Mouse (Mus musculus) hindbrain, embryonic 13.5 days (tissue): ENCODE results near the gene Pik3ap1. TPM values are rescaled to one million over a fixed set of nuclear protein-coding genes. Genes with fewer than 3 reads are reported as not detected.

Experiments used
- ATAC-seq: fragments of 200-750 bp; cut with Nextera tagmentation; 2 replicates; pipeline ENCODE4 v1.8.0; 2017; ENCODE audit warnings: moderate TSS enrichment; ENCODE audit not compliant: low FRiP score
- H3K27ac ChIP-seq: fragments of 300-500 bp; sonication (generic); 2 replicates; pipeline ENCODE4 v1.5.1; 2015; ENCODE audit warnings: inconsistent platforms, mild to moderate bottlenecking, moderate library complexity
- H3K27me3 ChIP-seq: fragments of 300-500 bp; sonication (generic); 2 replicates; pipeline ENCODE4 v1.6.1; 2015; ENCODE audit warnings: mild to moderate bottlenecking, inconsistent platforms
- H3K36me3 ChIP-seq: fragments of 300-500 bp; sonication (generic); 2 replicates; pipeline ENCODE4 v1.6.1; 2015; ENCODE audit warnings: mild to moderate bottlenecking, inconsistent platforms
- H3K4me1 ChIP-seq: fragments of 300-500 bp; sonication (generic); replicated peaks from 2 replicates; pipeline ENCODE4 v1.6.1; 2015; ENCODE audit warnings: inconsistent platforms
- H3K4me2 ChIP-seq: fragments of 300-500 bp; sonication (generic); 2 replicates; pipeline ENCODE4 v1.6.1; 2015; ENCODE audit warnings: inconsistent platforms, mild to moderate bottlenecking, moderate library complexity
- H3K4me3 ChIP-seq: fragments of 300-500 bp; sonication (generic); 2 replicates; pipeline ENCODE4 v1.5.1; 2015; ENCODE audit warnings: mild to moderate bottlenecking, inconsistent platforms
- H3K9ac ChIP-seq: fragments of 300-500 bp; sonication (generic); 2 replicates; pipeline ENCODE4 v1.6.1; 2015; ENCODE audit warnings: mild to moderate bottlenecking, inconsistent platforms
- H3K9me3 ChIP-seq: fragments of 300-500 bp; sonication (generic); 2 replicates; pipeline ENCODE4 v1.6.1; 2016; ENCODE audit warnings: inconsistent platforms
- WGBS: fragments of 180-500 bp; shearing (Covaris S2); methylation state at CpG from one replicate; pipeline ENCODE4 v1.1.7; 2015; 5-methylcytosine and 5-hydroxymethylcytosine counted together
- polyA plus RNA-seq: library from polyadenylated mRNA; unstranded; fragments of >200 nt; fragmentation: Nextera tagmentation; extraction: Ambion mirVana; gene quantifications from 2 replicates; pipeline ENCODE4 v1.2.1, GENCODE M21; 2015

The Pik3ap1 gene
- polyA plus RNA-seq, 1 experiment from 2014 or later, result 2.2 TPM

GRCm38 (mm10) chr19:41365570-41365969 lies 19.3 kb downstream of the Pik3ap1 start:
- no peak overlapping the region for H3K27ac ChIP-seq
- H3K4me1 ChIP-seq, result no peaks in the 10 kb centered on the region
- H3K4me3 ChIP-seq, result no peak overlapping the region
- H3K36me3 ChIP-seq, result no peaks in the 10 kb centered on the region
- ATAC-seq, result no peak
- 92% methylated on average over 5 of the region's 5 CpGs for WGBS
- no peak overlapping the region for H3K9ac ChIP-seq
- H3K4me2 ChIP-seq, result no peak overlapping the region
- H3K27me3 ChIP-seq, result no peaks in the 10 kb centered on the region
- no peaks in the 10 kb centered on the region for H3K9me3 ChIP-seq

- Histone ChIP-seq H3K4me1 (no peaks in the 10 kb centered on the region), H3K4me2 (no peak overlapping the region), H3K27ac (no peak overlapping the region), H3K4me3 (no peak overlapping the region), H3K9me3 (no peaks in the 10 kb centered on the region), H3K36me3 (no peaks in the 10 kb centered on the region), H3K27me3 (no peaks in the 10 kb centered on the region), H3K9ac (no peak overlapping the region)
- 86% methylated on average over 3 of the region's 3 CpGs for WGBS
- ATAC-seq, result no peak
Observed at GRCm38 (mm10) chr19:41364509-41364908, 20.4 kb downstream of the Pik3ap1 start.

- Histone ChIP-seq H3K27ac (no peak overlapping the region), H3K9me3 (no peaks in the 10 kb centered on the region), H3K4me1 (no peaks in the 10 kb centered on the region), H3K9ac (no peak overlapping the region), H3K4me3 (no peak overlapping the region), H3K4me2 (no peak overlapping the region), H3K36me3 (no peaks in the 10 kb centered on the region), H3K27me3 (no peaks in the 10 kb centered on the region)
- ATAC-seq, result no peak
- 90% methylated on average over 2 of the region's 2 CpGs for WGBS
Observed at GRCm38 (mm10) chr19:41362963-41363362, 21.9 kb downstream of the Pik3ap1 start.

DNA sequence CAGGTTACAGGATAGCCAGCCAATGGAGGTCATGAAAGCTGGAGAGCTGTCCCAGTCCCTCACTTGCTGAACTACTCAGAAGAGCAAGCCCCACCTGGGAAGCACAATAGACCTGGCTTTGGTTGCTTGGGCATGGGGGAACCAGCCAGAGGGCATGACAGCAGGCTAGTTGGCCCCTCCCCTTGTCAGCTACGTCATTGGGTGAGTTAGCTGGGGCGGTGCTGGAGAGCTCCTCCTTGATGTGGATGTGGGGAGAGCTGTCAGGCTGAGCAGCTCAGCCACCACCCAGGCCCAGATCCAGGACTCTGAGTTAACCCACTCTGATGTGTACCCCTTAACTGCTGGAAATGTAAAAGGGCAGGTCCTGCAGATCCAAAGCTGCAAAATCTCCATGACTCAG lies 24.4 kb downstream of the Pik3ap1 start:
- Histone ChIP-seq H3K4me3 (no peak overlapping the region), H3K36me3 (no peaks in the 10 kb centered on the region), H3K27me3 (no peaks in the 10 kb centered on the region), H3K27ac (no peak overlapping the region), H3K9me3 (no peaks in the 10 kb centered on the region), H3K9ac (no peak overlapping the region), H3K4me1 (no peaks in the 10 kb centered on the region), H3K4me2 (no peak overlapping the region)
- WGBS, result 8% methylated on average over 2 of the region's 2 CpGs
- no peak for ATAC-seq

GRCm38 (mm10) chr19:41354287-41354951 lies 30.5 kb downstream of the Pik3ap1 start:
- ATAC-seq, result no peak
- WGBS, result 82% methylated on average over 17 of the region's 17 CpGs
- no peak overlapping the region for H3K9ac ChIP-seq
- H3K4me2 ChIP-seq, result no peak overlapping the region
- H3K27ac ChIP-seq, result no peak overlapping the region
- H3K9me3 ChIP-seq, result no peaks in the 10 kb centered on the region
- no peaks in the 10 kb centered on the region for H3K4me1 ChIP-seq
- no peaks in the 10 kb centered on the region for H3K27me3 ChIP-seq
- no peak overlapping the region for H3K4me3 ChIP-seq
- H3K36me3 ChIP-seq, result no peaks in the 10 kb centered on the region

GRCm38 (mm10) chr19:41349624-41350023 lies 35.3 kb downstream of the Pik3ap1 start:
- 90% methylated on average over 3 of the region's 3 CpGs for WGBS
- Histone ChIP-seq H3K9ac (no peak overlapping the region), H3K9me3 (no peaks in the 10 kb centered on the region), H3K4me2 (no peak overlapping the region), H3K4me3 (no peak overlapping the region), H3K27ac (no peak overlapping the region), H3K36me3 (no peaks in the 10 kb centered on the region), H3K27me3 (no peaks in the 10 kb centered on the region), H3K4me1 (peaks cover 19% of the 10 kb centered on the region)
- no peak for ATAC-seq

- Histone ChIP-seq H3K27me3 (no peaks in the 10 kb centered on the region), H3K9me3 (no peaks in the 10 kb centered on the region), H3K4me2 (no peak overlapping the region), H3K9ac (no peak overlapping the region), H3K27ac (no peak overlapping the region), H3K4me1 (peaks cover 20% of the 10 kb centered on the region), H3K36me3 (no peaks in the 10 kb centered on the region), H3K4me3 (no peak overlapping the region)
- whole genome bisulfite sequencing, result 97% methylated on average over 3 of the region's 3 CpGs
- no peak for ATAC-seq
Observed at GRCm38 (mm10) chr19:41348161-41348560, 36.7 kb downstream of the Pik3ap1 start.

- no peak for ATAC-seq
- H3K4me3 ChIP-seq, result no peak overlapping the region
Observed at GRCm38 (mm10) chr19:41347326-41347725, 37.6 kb downstream of the Pik3ap1 start.

GRCm38 (mm10) chr19:41346099-41346850 lies 38.6 kb downstream of the Pik3ap1 start:
- peaks cover 20% of the 10 kb centered on the region for H3K4me1 ChIP-seq
- ATAC-seq, result no peak
- H3K4me2 ChIP-seq, result no peak overlapping the region
- no peaks in the 10 kb centered on the region for H3K9me3 ChIP-seq
- WGBS, result 47% methylated on average over 11 of the region's 11 CpGs
- H3K36me3 ChIP-seq, result no peaks in the 10 kb centered on the region
- no peak overlapping the region for H3K27ac ChIP-seq
- H3K4me3 ChIP-seq, result no peak overlapping the region
- H3K27me3 ChIP-seq, result no peaks in the 10 kb centered on the region
- H3K9ac ChIP-seq, result no peak overlapping the region

More at GRCm38 (mm10) chr19:41347326-41347725, 37.6 kb downstream of the Pik3ap1 start:
- H3K9ac ChIP-seq, result no peak overlapping the region
- H3K27ac ChIP-seq, result no peak overlapping the region
- H3K36me3 ChIP-seq, result no peaks in the 10 kb centered on the region
- H3K27me3 ChIP-seq, result no peaks in the 10 kb centered on the region
- no peaks in the 10 kb centered on the region for H3K9me3 ChIP-seq
- no peak overlapping the region for H3K4me2 ChIP-seq
- peaks cover 20% of the 10 kb centered on the region for H3K4me1 ChIP-seq
- WGBS, result 90% methylated on average over 4 of the region's 4 CpGs

DNA sequence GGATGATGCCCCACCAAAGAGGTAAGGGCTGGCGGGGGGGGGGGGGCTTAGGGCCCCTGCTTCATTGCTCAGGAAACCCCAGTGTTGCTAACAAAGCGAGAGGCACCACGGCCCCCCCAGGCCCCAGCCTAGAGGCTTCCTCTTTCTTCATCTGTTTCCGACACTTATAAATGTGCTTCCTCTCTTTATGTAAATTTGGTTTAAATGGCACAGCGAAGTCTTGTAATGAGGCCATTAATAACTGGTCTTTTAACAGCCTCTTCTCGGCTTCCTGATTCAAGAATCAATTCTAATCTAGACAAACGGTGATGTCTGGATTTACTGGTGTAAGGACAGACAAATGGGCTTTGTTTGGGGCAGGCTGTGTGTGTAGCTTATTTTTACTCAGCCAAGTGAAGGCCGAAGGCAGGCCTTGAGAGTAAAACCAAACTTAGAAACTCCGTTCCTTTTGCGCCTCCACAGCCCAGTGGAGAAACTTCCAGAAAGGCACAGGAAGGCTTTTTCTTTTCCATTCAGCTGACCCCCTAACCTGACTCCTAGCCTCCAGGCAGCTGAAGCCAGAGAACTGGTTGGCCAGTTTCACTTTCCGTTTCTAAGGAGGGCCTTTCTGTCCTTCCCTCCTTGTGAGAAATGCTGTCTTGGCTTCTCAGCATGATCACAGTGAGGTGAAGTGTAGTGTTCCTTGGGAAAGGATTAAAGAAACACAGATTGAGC lies 39.7 kb downstream of the Pik3ap1 start:
- H3K27ac ChIP-seq, result peak overlapping the region; percentile 35; the same call in 1 of the 2 replicates
- no peak overlapping the region for H3K4me3 ChIP-seq
- H3K4me1 ChIP-seq, result peaks cover 20% of the 10 kb centered on the region
- no peak overlapping the region for H3K9ac ChIP-seq
- no peak overlapping the region for H3K4me2 ChIP-seq
- H3K9me3 ChIP-seq, result no peaks in the 10 kb centered on the region
- no peaks in the 10 kb centered on the region for H3K36me3 ChIP-seq
- 51% methylated on average over 11 of the region's 11 CpGs for WGBS
- H3K27me3 ChIP-seq, result no peaks in the 10 kb centered on the region
- no peak for ATAC-seq

DNA sequence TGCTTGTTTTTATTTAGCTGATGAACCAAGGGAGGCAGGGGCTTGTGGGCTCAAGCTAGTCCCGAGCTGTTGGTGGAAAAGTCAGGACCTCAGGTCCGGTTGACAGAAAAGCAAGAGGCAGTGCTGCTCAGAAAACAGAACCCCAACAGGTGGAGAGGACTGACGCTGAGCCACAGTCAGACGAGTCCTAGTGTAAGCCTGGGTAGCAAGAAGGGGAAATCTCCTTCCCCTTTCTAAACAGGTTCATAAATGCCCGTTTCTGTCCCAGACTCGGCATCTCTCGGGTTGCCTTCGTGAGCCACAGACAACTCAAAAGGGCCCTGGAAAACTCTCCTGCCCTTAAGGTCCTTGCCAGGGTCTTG lies 40.3 kb downstream of the Pik3ap1 start:
- Histone ChIP-seq H3K9me3 (no peaks in the 10 kb centered on the region), H3K36me3 (no peaks in the 10 kb centered on the region), H3K4me2 (no peak overlapping the region), H3K27me3 (no peaks in the 10 kb centered on the region), H3K9ac (no peak overlapping the region), H3K4me3 (no peak overlapping the region), H3K4me1 (peaks cover 20% of the 10 kb centered on the region), H3K27ac (0 out of 2 replicates have a peak overlapping the region, but pooled peaks have one; percentile 35)
- no peak for ATAC-seq
- 86% methylated on average over 8 of the region's 8 CpGs for WGBS

DNA sequence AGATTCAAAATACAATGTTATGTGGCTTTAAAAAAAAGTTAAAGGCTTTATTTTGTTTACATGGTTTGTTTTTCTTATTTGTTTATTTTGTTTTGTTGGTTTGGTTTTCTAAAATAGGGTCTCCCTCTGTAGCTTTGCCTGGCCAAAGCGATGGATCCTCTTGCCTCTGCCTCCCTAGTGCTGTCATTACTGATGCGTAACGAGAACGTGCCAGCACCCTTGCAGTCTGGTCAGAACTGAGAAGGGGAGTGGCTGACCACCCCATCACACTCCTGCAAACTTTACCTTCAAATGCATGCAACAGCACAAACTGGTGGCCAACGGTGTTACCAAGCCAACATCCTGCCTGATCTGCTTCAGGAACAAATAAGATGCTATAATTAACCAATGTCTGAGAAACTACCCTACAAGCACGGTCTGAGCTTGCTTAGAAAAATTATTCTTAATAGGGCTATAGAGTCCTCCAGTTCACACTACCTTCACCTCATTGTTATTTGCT lies 42.3 kb downstream of the Pik3ap1 start:
- 81% methylated on average over 6 of the region's 6 CpGs for WGBS
- no peak overlapping the region for H3K27ac ChIP-seq

More for the DNA sequence above, 42.3 kb downstream of the Pik3ap1 start:
- Histone ChIP-seq H3K9me3 (no peaks in the 10 kb centered on the region), H3K27me3 (no peaks in the 10 kb centered on the region), H3K4me1 (peaks cover 20% of the 10 kb centered on the region), H3K4me3 (no peak overlapping the region), H3K36me3 (no peaks in the 10 kb centered on the region), H3K9ac (no peak overlapping the region), H3K4me2 (no peak overlapping the region)
- ATAC-seq, result no peak
